Comparison of ENCODE assay signal across 9 mouse cellular contexts in genomic region chr9:40636054-40636453, GRCm38 (mm10). TPM values are rescaled to one million over a fixed set of nuclear protein-coding genes. Genes with fewer than 3 reads are reported as not detected.
DNase-seq lines count a peak whose midpoint lies in the region; ATAC-seq and TF ChIP-seq lines count a peak whose summit lies in the region.
"Had no signal": no experiment of that assay in that cellular context is flagged by ENCODE, and none has a peak within 500 bp of the region (broad histone marks: within the 10 kb centered on the region; RNA-seq: fewer than 3 reads in every experiment).

No protein-coding gene starts in this region.

- intact Hi-C loops in heart, adult 2 months (cut with DNase I): loop anchor here (1.0 to 5.0 kb wide), 2 partner anchors 96 to 115 kb away; no protein-coding TSS in a partner anchor

- no peak overlapping the region for H3K9ac ChIP-seq in heart, adult 2 months (ENCODE audit: low read depth, low read length)
- no peak overlapping the region for H3K9ac ChIP-seq in heart, embryonic 11.5 days (ENCODE audit: low read depth, low read length)
- no peak overlapping the region for H3K9ac ChIP-seq in embryonic facial prominence, embryonic 15.5 days
- H3K9ac ChIP-seq in kidney, embryonic 16.5 days (replicated peaks; ENCODE audit: low read length): no peak overlapping the region
- H3K9ac ChIP-seq in lung, postnatal 0 days (replicated peaks; ENCODE audit: low read depth): no peak overlapping the region

- no peaks in the 10 kb centered on the region for H3K36me3 ChIP-seq in heart, adult 2 months (ENCODE audit: control insufficient read depth, insufficient read depth, low read length)
- no peaks in the 10 kb centered on the region for H3K36me3 ChIP-seq in heart, embryonic 11.5 days (ENCODE audit: control insufficient read depth, insufficient read depth, low read length)
- no peaks in the 10 kb centered on the region for H3K36me3 ChIP-seq in embryonic facial prominence, embryonic 15.5 days
- no peaks in the 10 kb centered on the region for H3K36me3 ChIP-seq in kidney, embryonic 16.5 days (ENCODE audit: insufficient read depth, low read length)
- H3K36me3 ChIP-seq in lung, postnatal 0 days (ENCODE audit: insufficient read depth, low read length): no peaks in the 10 kb centered on the region

- peak; percentile 55 to 66 for DNase-seq in heart, adult 2 months
- DNase-seq in CD4-positive helper T cell, adult 2 months (ENCODE audit: low read depth, low spot score): peak; percentile 58
- peak; percentile 69 for DNase-seq in lung, postnatal 0 days (ENCODE audit: low spot score)
- DNase-seq in skeletal muscle tissue, adult 2 months (ENCODE audit: low read depth, low spot score): peak; percentile 34

- H3K4me3 ChIP-seq in heart, adult 2 months: no peak overlapping the region
- H3K4me3 ChIP-seq in heart, embryonic 11.5 days (ENCODE audit: low read depth, low read length): no peak overlapping the region
- no peak overlapping the region for H3K4me3 ChIP-seq in bone marrow, adult 2 months (replicated peaks; ENCODE audit: control insufficient read depth, low read depth, low read length)
- H3K4me3 ChIP-seq in embryonic facial prominence, embryonic 15.5 days (replicated peaks): no peak overlapping the region
- H3K4me3 ChIP-seq in kidney, embryonic 16.5 days (ENCODE audit: low read length): no peak overlapping the region
- no peak overlapping the region for H3K4me3 ChIP-seq in lung, postnatal 0 days (ENCODE audit: low read depth, low read length)

- peaks cover 2% of the 10 kb centered on the region; the same call in 1 of the 2 replicates for H3K4me1 ChIP-seq in heart, adult 2 months (ENCODE audit: control insufficient read depth, insufficient read depth, low read length)
- H3K4me1 ChIP-seq in heart, embryonic 11.5 days (ENCODE audit: control insufficient read depth, insufficient read depth, low read length): peaks cover 8% of the 10 kb centered on the region; the same call in 1 of the 2 replicates
- H3K4me1 ChIP-seq in bone marrow, adult 2 months (ENCODE audit: control insufficient read depth, insufficient read depth, low read length): peaks cover 2% of the 10 kb centered on the region; the same call in 1 of the 2 replicates
- H3K4me1 ChIP-seq in embryonic facial prominence, embryonic 15.5 days: peaks cover 16% of the 10 kb centered on the region
- H3K4me1 ChIP-seq in kidney, embryonic 16.5 days (ENCODE audit: insufficient read depth, low read length): peaks cover 18% of the 10 kb centered on the region
- no peaks in the 10 kb centered on the region for H3K4me1 ChIP-seq in lung, postnatal 0 days (ENCODE audit: insufficient read depth, low read depth, low read length)

- H3K4me2 ChIP-seq in heart, embryonic 11.5 days: no peak overlapping the region
- no peak overlapping the region for H3K4me2 ChIP-seq in embryonic facial prominence, embryonic 15.5 days (replicated peaks)
- H3K4me2 ChIP-seq in kidney, embryonic 16.5 days (replicated peaks; ENCODE audit: low read depth, low read length): no peak overlapping the region
- no peak overlapping the region for H3K4me2 ChIP-seq in lung, postnatal 0 days (replicated peaks; ENCODE audit: low read depth, low read length)

- H3K27me3 ChIP-seq in heart, adult 2 months (ENCODE audit: control insufficient read depth, insufficient read depth, low read length): no peaks in the 10 kb centered on the region
- no peaks in the 10 kb centered on the region for H3K27me3 ChIP-seq in heart, embryonic 11.5 days (ENCODE audit: control insufficient read depth, insufficient read depth, low read length)
- H3K27me3 ChIP-seq in embryonic facial prominence, embryonic 15.5 days: no peaks in the 10 kb centered on the region
- H3K27me3 ChIP-seq in kidney, embryonic 16.5 days (ENCODE audit: insufficient read depth, low read length): no peaks in the 10 kb centered on the region
- no peaks in the 10 kb centered on the region for H3K27me3 ChIP-seq in lung, postnatal 0 days (replicated peaks; ENCODE audit: insufficient read depth, low read length)

- no peak overlapping the region for H3K27ac ChIP-seq in heart, adult 2 months
- no peak overlapping the region for H3K27ac ChIP-seq in heart, embryonic 11.5 days (ENCODE audit: low read depth, low read length)
- no peak overlapping the region for H3K27ac ChIP-seq in bone marrow, adult 2 months (ENCODE audit: control insufficient read depth, insufficient read depth, low read depth, low read length, poor library complexity)
- H3K27ac ChIP-seq in embryonic facial prominence, embryonic 15.5 days (replicated peaks): no peak overlapping the region
- no peak overlapping the region for H3K27ac ChIP-seq in kidney, embryonic 16.5 days (ENCODE audit: low read length)
- no peak overlapping the region for H3K27ac ChIP-seq in lung, postnatal 0 days (ENCODE audit: low read length)

- no peak for TF ChIP-seq POLR2A in heart, adult 2 months (IDR thresholded peaks at IDR 0.05; ENCODE audit: insufficient read depth, low read depth, low read length)
- no peak for TF ChIP-seq POLR2A in bone marrow, adult 2 months (IDR thresholded peaks at IDR 0.05; ENCODE audit: borderline replicate concordance, control insufficient read depth, low read depth, low read length)

- H3K79me2 ChIP-seq in heart, adult 2 months (replicated peaks; ENCODE audit: control insufficient read depth, insufficient read depth, low read length): no peaks in the 10 kb centered on the region

- 2% methylated on average over 2 of the region's 2 CpGs for WGBS in heart, adult 2 months
- WGBS in heart, embryonic 11.5 days (ENCODE audit: insufficient replicate concordance): 20% methylated on average over 2 of the region's 2 CpGs
- 5% methylated on average over 2 of the region's 2 CpGs for WGBS in bone marrow, adult 2 months
- 5% methylated on average over 2 of the region's 2 CpGs for WGBS in embryonic facial prominence, embryonic 15.5 days
- 11% methylated on average over 2 of the region's 2 CpGs for WGBS in kidney, embryonic 16.5 days
- 4% methylated on average over 2 of the region's 2 CpGs for WGBS in lung, postnatal 0 days

- no peak for ATAC-seq in heart, embryonic 11.5 days (replicated peaks; ENCODE audit: insufficient number of reproducible peaks, low FRiP score, low TSS enrichment)
- 0 out of 2 replicates have a peak, but pooled peaks have one; percentile 47 for ATAC-seq in embryonic facial prominence, embryonic 15.5 days (ENCODE audit: insufficient number of reproducible peaks, low FRiP score, low TSS enrichment, low read depth)
- peak; percentile 62; the same call in 1 of the 2 replicates for ATAC-seq in kidney, embryonic 16.5 days (ENCODE audit: low FRiP score, low TSS enrichment)
- ATAC-seq in lung, postnatal 0 days: peak; percentile 40; the same call in 1 of the 2 replicates

- 0 out of 2 replicates have a peak, but pooled peaks have one; percentile 40 for TF ChIP-seq EP300 in heart, adult 2 months (IDR thresholded peaks at IDR 0.05; ENCODE audit: insufficient read depth, low read depth, low read length)
- TF ChIP-seq EP300 in lung, postnatal 0 days (IDR thresholded peaks at IDR 0.05): no peak

- no peaks in the 10 kb centered on the region for H3K9me3 ChIP-seq in heart, embryonic 11.5 days (replicated peaks; ENCODE audit: control insufficient read depth, low read length)
- no peaks in the 10 kb centered on the region for H3K9me3 ChIP-seq in embryonic facial prominence, embryonic 15.5 days (replicated peaks)
- no peaks in the 10 kb centered on the region for H3K9me3 ChIP-seq in kidney, embryonic 16.5 days (ENCODE audit: low read length)
- H3K9me3 ChIP-seq in lung, postnatal 0 days (ENCODE audit: low read length): no peaks in the 10 kb centered on the region

- peak; percentile 99 for TF ChIP-seq CTCF in heart, adult 2 months (IDR thresholded peaks at IDR 0.05)
- peak; percentile 92 for TF ChIP-seq CTCF in bone marrow, adult 2 months (IDR thresholded peaks at IDR 0.05; ENCODE audit: control insufficient read depth, insufficient read depth, low read length)
- TF ChIP-seq CTCF in lung, postnatal 0 days (IDR thresholded peaks at IDR 0.05): peak; percentile 95

RNA-seq across cellular contexts. Expression of gene Gm21915, which starts 34.4 kb away (rescaled TPM):
- not detected for total RNA-seq in heart, adult 2 months (2021)
- not detected in 2 replicates for polyA plus RNA-seq in heart, adult 2 months (2012; rRNA removed)
- polyA plus RNA-seq in heart, embryonic 11.5 days (2014; fragmentation: Nextera tagmentation; extraction: Ambion mirVana): not detected in 2 replicates
- polyA plus RNA-seq in bone marrow, adult 2 months (2011; ENCODE audit: insufficient read depth, insufficient read length, low replicate concordance, missing spikeins): not detected in 2 replicates
- not detected in 2 replicates for polyA plus RNA-seq in embryonic facial prominence, embryonic 15.5 days (2015; fragmentation: Nextera tagmentation; extraction: Ambion mirVana)
- not detected in 2 replicates for polyA plus RNA-seq in kidney, embryonic 16.5 days (2015; fragmentation: Nextera tagmentation; extraction: Ambion mirVana)
- polyA plus RNA-seq in lung, postnatal 0 days (2015; fragmentation: Nextera tagmentation; extraction: Ambion mirVana): not detected in 2 replicates
- total RNA-seq: layer of hippocampus, adult 8-10 months had no signal

RNA-seq across cellular contexts. Expression of gene Clmp, which starts 49.7 kb away (rescaled TPM):
- total RNA-seq in heart, adult 2 months (2021): 1 to 10 TPM; 4.4 to 5.5 TPM
- 2.8 and 3.1 TPM in 2 replicates for polyA plus RNA-seq in heart, adult 2 months (2012; rRNA removed)
- polyA plus RNA-seq in heart, embryonic 11.5 days (2014; fragmentation: Nextera tagmentation; extraction: Ambion mirVana): 13.5 and 15.3 TPM in 2 replicates
- polyA plus RNA-seq in bone marrow, adult 2 months (2011; ENCODE audit: insufficient read depth, insufficient read length, low replicate concordance, missing spikeins): 1.9 and 4.1 TPM in 2 replicates
- polyA plus RNA-seq in embryonic facial prominence, embryonic 15.5 days (2015; fragmentation: Nextera tagmentation; extraction: Ambion mirVana): 37.9 and 41.4 TPM in 2 replicates
- 28.0 and 31.3 TPM in 2 replicates for polyA plus RNA-seq in kidney, embryonic 16.5 days (2015; fragmentation: Nextera tagmentation; extraction: Ambion mirVana)
- polyA plus RNA-seq in lung, postnatal 0 days (2015; fragmentation: Nextera tagmentation; extraction: Ambion mirVana): 11.9 and 12.5 TPM in 2 replicates
